Mouse (Mus musculus) forebrain, embryonic 13.5 days (tissue): ENCODE results near the gene Gm20662. TPM values are rescaled to one million over a fixed set of nuclear protein-coding genes. Genes with fewer than 3 reads are reported as not detected.
A peak's percentile ranks its signal among the peaks of the same experiment; 100 is the strongest.

ENCODE experiments used
- ATAC-seq: fragments of 200-750 bp; cut with Nextera tagmentation; 2 replicates; pipeline ENCODE4 v1.8.0; 2017
- H3K27ac ChIP-seq: fragments of 300-500 bp; sonication (generic); 2 replicates; pipeline ENCODE4 v1.5.1; 2015; ENCODE audit warnings: inconsistent platforms, mild to moderate bottlenecking, moderate library complexity
- H3K27me3 ChIP-seq: fragments of 300-500 bp; sonication (generic); 2 replicates; pipeline ENCODE4 v1.6.1; 2015; ENCODE audit warnings: mild to moderate bottlenecking, inconsistent platforms
- H3K36me3 ChIP-seq: fragments of 300-500 bp; sonication (generic); 2 replicates; pipeline ENCODE4 v1.6.1; 2015; ENCODE audit warnings: mild to moderate bottlenecking, inconsistent platforms; ENCODE audit not compliant: poor library complexity, severe bottlenecking
- H3K4me1 ChIP-seq: fragments of 300-500 bp; sonication (generic); 2 replicates; pipeline ENCODE4 v1.6.1; 2015; ENCODE audit warnings: inconsistent platforms
- H3K4me2 ChIP-seq: fragments of 300-500 bp; sonication (generic); 2 replicates; pipeline ENCODE4 v1.6.1; 2015; ENCODE audit warnings: inconsistent platforms, mild to moderate bottlenecking, moderate library complexity
- H3K4me3 ChIP-seq: fragments of 300-500 bp; sonication (generic); 2 replicates; pipeline ENCODE4 v1.5.1; 2015; ENCODE audit warnings: mild to moderate bottlenecking, inconsistent platforms
- H3K9ac ChIP-seq: fragments of 300-500 bp; sonication (generic); 2 replicates; pipeline ENCODE4 v1.6.1; 2015; ENCODE audit warnings: mild to moderate bottlenecking, inconsistent platforms
- H3K9me3 ChIP-seq: fragments of 300-500 bp; sonication (generic); replicated peaks from 2 replicates; pipeline ENCODE4 v1.6.1; 2016; ENCODE audit warnings: inconsistent platforms
- WGBS: fragments of 180-500 bp; shearing (Covaris S2); methylation state at CpG from one replicate; pipeline ENCODE4 v1.1.7; 2015; 5-methylcytosine and 5-hydroxymethylcytosine counted together
- polyA plus RNA-seq: library from polyadenylated mRNA; unstranded; fragments of >200 nt; fragmentation: Nextera tagmentation; extraction: Ambion mirVana; gene quantifications from 2 replicates; pipeline ENCODE4 v1.2.1, GENCODE M21; 2015

The Gm20662 gene
- polyA plus RNA-seq = 0.52 TPM in 1 of 2 replicates, not detected in the other

GRCm38 (mm10) chr9:107996049-107996448 is at the start of gene Gm20662:
Gm20662 (plus strand) TSS chr9:107996349.
- Histone ChIP-seq H3K9me3 (no peaks in the 10 kb centered on the region), H3K9ac (no peak within 1 kb of the TSS), H3K4me2 (no peak within 1 kb of the TSS), H3K27ac (no peak within 1 kb of the TSS), H3K4me1 (no peaks in the 10 kb centered on the region), H3K36me3 (no peaks in the 10 kb centered on the region), H3K27me3 (peaks cover 4% of the 10 kb centered on the region; the same call in 1 of the 2 replicates), H3K4me3 (no peak within 1 kb of the TSS)
- ATAC-seq = no peak
- 92% methylated on average over 5 of the region's 5 CpGs for WGBS

- ATAC-seq = no peak
- H3K4me3 ChIP-seq = no peak overlapping the region
- H3K27ac ChIP-seq = no peak overlapping the region
- H3K9ac ChIP-seq = no peak overlapping the region
- H3K4me2 ChIP-seq = no peak overlapping the region
- H3K27me3 ChIP-seq = no peaks in the 10 kb centered on the region
- H3K36me3 ChIP-seq = no peaks in the 10 kb centered on the region
- H3K9me3 ChIP-seq = no peaks in the 10 kb centered on the region
- peaks cover 13% of the 10 kb centered on the region for H3K4me1 ChIP-seq
- 90% methylated on average over 31 of the region's 31 CpGs for WGBS
These were observed 48.6 kb upstream of the Gm20662 start for GRCm38 (mm10) chr9:107947241-107948194.

GRCm38 (mm10) chr9:107949184-107949921 is 46.8 kb upstream of the Gm20662 start:
- ATAC-seq = no peak
- no peak overlapping the region for H3K9ac ChIP-seq
- no peaks in the 10 kb centered on the region for H3K9me3 ChIP-seq
- no peak overlapping the region for H3K4me3 ChIP-seq
- H3K27me3 ChIP-seq = no peaks in the 10 kb centered on the region
- H3K36me3 ChIP-seq = no peaks in the 10 kb centered on the region
- WGBS = 80% methylated on average over 13 of the region's 13 CpGs
- H3K4me1 ChIP-seq = peaks cover 13% of the 10 kb centered on the region
- no peak overlapping the region for H3K4me2 ChIP-seq
- H3K27ac ChIP-seq = no peak overlapping the region

- peak within 1 kb of the TSS; percentile 87 for H3K4me2 ChIP-seq
- peak within 1 kb of the TSS; percentile 62 for H3K4me3 ChIP-seq
- no peaks in the 10 kb centered on the region for H3K27me3 ChIP-seq
- 92% methylated on average over 10 of the region's 10 CpGs for WGBS
- ATAC-seq = no peak
- H3K27ac ChIP-seq = peak within 1 kb of the TSS; percentile 79
- H3K36me3 ChIP-seq = no peaks in the 10 kb centered on the region
- H3K9ac ChIP-seq = peak within 1 kb of the TSS; percentile 69
- H3K9me3 ChIP-seq = no peaks in the 10 kb centered on the region
- H3K4me1 ChIP-seq = peaks cover 13% of the 10 kb centered on the region
These were observed 46.3 kb upstream of the Gm20662 start, which contains the start of gene Traip for GRCm38 (mm10) chr9:107949922-107950235. Traip (plus strand) TSS chr9:107950136.

GRCm38 (mm10) chr9:107950460-107951355 is 45.4 kb upstream of the Gm20662 start:
- 14% methylated on average over 45 of the region's 45 CpGs for WGBS
- peak overlapping the region; percentile 79 for H3K27ac ChIP-seq
- peak; percentile 98 for ATAC-seq
- no peaks in the 10 kb centered on the region for H3K27me3 ChIP-seq
- H3K4me2 ChIP-seq = peak overlapping the region; percentile 87
- H3K4me1 ChIP-seq = peaks cover 13% of the 10 kb centered on the region
- H3K9ac ChIP-seq = peak overlapping the region; percentile 69
- no peaks in the 10 kb centered on the region for H3K9me3 ChIP-seq
- H3K36me3 ChIP-seq = peaks cover under 1% of the 10 kb centered on the region; the same call in 1 of the 2 replicates
- peak overlapping the region; percentile 62 for H3K4me3 ChIP-seq

GRCm38 (mm10) chr9:107955613-107956289 is 40.4 kb upstream of the Gm20662 start:
- no peaks in the 10 kb centered on the region for H3K27me3 ChIP-seq
- H3K4me3 ChIP-seq = no peak overlapping the region
- H3K9me3 ChIP-seq = no peaks in the 10 kb centered on the region
- H3K9ac ChIP-seq = no peak overlapping the region
- H3K4me1 ChIP-seq = peaks cover 13% of the 10 kb centered on the region
- H3K4me2 ChIP-seq = no peak overlapping the region
- H3K27ac ChIP-seq = no peak overlapping the region
- 86% methylated on average over 6 of the region's 6 CpGs for WGBS
- ATAC-seq = no peak
- peaks cover 43% of the 10 kb centered on the region for H3K36me3 ChIP-seq

GRCm38 (mm10) chr9:107957141-107957540 is 39.0 kb upstream of the Gm20662 start:
- 28% methylated on average over 6 of the region's 6 CpGs for WGBS
- Histone ChIP-seq H3K27me3 (no peaks in the 10 kb centered on the region), H3K9me3 (no peaks in the 10 kb centered on the region), H3K9ac (no peak overlapping the region), H3K27ac (no peak overlapping the region), H3K4me2 (no peak overlapping the region), H3K4me1 (peaks cover 12% of the 10 kb centered on the region), H3K4me3 (no peak overlapping the region), H3K36me3 (peaks cover 55% of the 10 kb centered on the region)
- no peak for ATAC-seq

- Histone ChIP-seq H3K27me3 (no peaks in the 10 kb centered on the region), H3K27ac (no peak overlapping the region), H3K36me3 (peaks cover 80% of the 10 kb centered on the region), H3K4me3 (no peak overlapping the region), H3K9ac (no peak overlapping the region), H3K4me2 (no peak overlapping the region), H3K4me1 (peaks cover 11% of the 10 kb centered on the region), H3K9me3 (no peaks in the 10 kb centered on the region)
- WGBS = 79% methylated on average over 6 of the region's 6 CpGs
- no peak for ATAC-seq
These were observed 36.3 kb upstream of the Gm20662 start for GRCm38 (mm10) chr9:107959896-107960295.

- H3K9ac ChIP-seq = 0 out of 2 replicates have a peak overlapping the region, but pooled peaks have one; percentile 21
These were observed 35.2 kb upstream of the Gm20662 start for GRCm38 (mm10) chr9:107960928-107961327.

GRCm38 (mm10) chr9:107961351-107961762 is 34.8 kb upstream of the Gm20662 start:
- Histone ChIP-seq H3K4me2 (peak overlapping the region; percentile 10; the same call in 1 of the 2 replicates), H3K4me1 (peaks cover 11% of the 10 kb centered on the region), H3K4me3 (no peak overlapping the region), H3K27me3 (no peaks in the 10 kb centered on the region), H3K9ac (0 out of 2 replicates have a peak overlapping the region, but pooled peaks have one; percentile 21), H3K36me3 (peaks cover 79% of the 10 kb centered on the region), H3K27ac (peak overlapping the region; percentile 74), H3K9me3 (no peaks in the 10 kb centered on the region)
- ATAC-seq = peak; percentile 68; the same call in 1 of the 2 replicates
- WGBS = 74% methylated on average over 10 of the region's 10 CpGs

More at GRCm38 (mm10) chr9:107960928-107961327, 35.2 kb upstream of the Gm20662 start:
- no peaks in the 10 kb centered on the region for H3K9me3 ChIP-seq
- peak overlapping the region; percentile 66 for H3K27ac ChIP-seq
- H3K4me2 ChIP-seq = peak overlapping the region; percentile 10; the same call in 1 of the 2 replicates
- 70% methylated on average over 4 of the region's 4 CpGs for WGBS
- ATAC-seq = no peak
- peaks cover 82% of the 10 kb centered on the region for H3K36me3 ChIP-seq
- no peaks in the 10 kb centered on the region for H3K27me3 ChIP-seq
- no peak overlapping the region for H3K4me3 ChIP-seq
- H3K4me1 ChIP-seq = peaks cover 11% of the 10 kb centered on the region

- H3K27me3 ChIP-seq = no peaks in the 10 kb centered on the region
- no peaks in the 10 kb centered on the region for H3K9me3 ChIP-seq
- peaks cover 74% of the 10 kb centered on the region for H3K36me3 ChIP-seq
- H3K27ac ChIP-seq = peak overlapping the region; percentile 74
- peak overlapping the region; percentile 14; the same call in 1 of the 2 replicates for H3K9ac ChIP-seq
- peaks cover 11% of the 10 kb centered on the region for H3K4me1 ChIP-seq
- no peak overlapping the region for H3K4me3 ChIP-seq
- peak; percentile 52 for ATAC-seq
- WGBS = 39% methylated on average over 5 of the region's 5 CpGs
- H3K4me2 ChIP-seq = no peak overlapping the region
These were observed 34.3 kb upstream of the Gm20662 start for GRCm38 (mm10) chr9:107961881-107962280.
